Mouse (Mus musculus) neutrophil, adult 5-6 weeks (primary cell): ENCODE data around the gene Imp4. TPM values are rescaled to one million over a fixed set of nuclear protein-coding genes. Genes with fewer than 3 reads are reported as not detected.

Source experiments
- ATAC-seq: fragments of 151-379, 151-347 bp; 2 replicates; pipeline ENCODE4 v1.8.0; 2017; ENCODE audit warnings: mild to moderate bottlenecking, moderate TSS enrichment; ENCODE audit not compliant: insufficient number of reproducible peaks, poor library complexity, low FRiP score, severe bottlenecking; ENCODE audit errors: extremely low read depth
- total RNA-seq: library from RNA; stranded (forward); fragments of 200-1000 nt; gene quantifications from 2 replicates; pipeline ENCODE4 v1.2.3, GENCODE M21; 2017

The Imp4 gene
- total RNA-seq, 1 experiment from 2014 or later: 22.7 TPM

GRCm38 (mm10) chr1:34458431-34458830 is 18.8 kb downstream of the Imp4 start:
- no peak for ATAC-seq

- peak; percentile 79 for ATAC-seq
Measured at GRCm38 (mm10) chr1:34459284-34460060, 19.8 kb downstream of the Imp4 start, which contains the start of gene Ptpn18. Gene Ptpn18, plus strand, starts transcription at chr1:34459762.

GRCm38 (mm10) chr1:34460061-34460441 is 20.4 kb downstream of the Imp4 start:
- ATAC-seq: peak; percentile 23; the same call in 1 of the 2 replicates

GRCm38 (mm10) chr1:34462766-34463165 is 23.1 kb downstream of the Imp4 start:
- ATAC-seq: peak; percentile 72

GRCm38 (mm10) chr1:34464310-34464817 is 24.7 kb downstream of the Imp4 start:
- ATAC-seq: peak; percentile 34; the same call in 1 of the 2 replicates

GRCm38 (mm10) chr1:34465445-34465844 is 25.8 kb downstream of the Imp4 start:
- no peak for ATAC-seq

GRCm38 (mm10) chr1:34468051-34468450 is 28.4 kb downstream of the Imp4 start:
- ATAC-seq: 0 out of 2 replicates have a peak, but pooled peaks have one; percentile 13

GRCm38 (mm10) chr1:34468500-34468899 is 28.8 kb downstream of the Imp4 start:
- ATAC-seq: no peak

GRCm38 (mm10) chr1:34469801-34470200 is 30.1 kb downstream of the Imp4 start:
- ATAC-seq: no peak

- ATAC-seq: peak; percentile 81
Measured at GRCm38 (mm10) chr1:34472427-34473300, 33.0 kb downstream of the Imp4 start.

GRCm38 (mm10) chr1:34478891-34479655 is 39.4 kb downstream of the Imp4 start:
- ATAC-seq: peak; percentile 63

GRCm38 (mm10) chr1:34480801-34481200 is 41.1 kb downstream of the Imp4 start:
- ATAC-seq: no peak

GRCm38 (mm10) chr1:34481920-34482669 is 42.4 kb downstream of the Imp4 start:
- no peak for ATAC-seq

- peak; percentile 42; the same call in 1 of the 2 replicates for ATAC-seq
Measured at GRCm38 (mm10) chr1:34484470-34484869, 44.8 kb downstream of the Imp4 start.

GRCm38 (mm10) chr1:34485461-34486188 is 46.0 kb downstream of the Imp4 start:
- peak; percentile 91 for ATAC-seq

GRCm38 (mm10) chr1:34487383-34487782 is 47.7 kb downstream of the Imp4 start:
- no peak for ATAC-seq

- ATAC-seq: no peak
Measured at GRCm38 (mm10) chr1:34489852-34490541, 50.3 kb downstream of the Imp4 start.
